Mouse (Mus musculus) heart, embryonic 15.5 days (tissue): ENCODE results near the gene Ibsp. TPM values are rescaled to one million over a fixed set of nuclear protein-coding genes. Genes with fewer than 3 reads are reported as not detected.

ENCODE experiments used
- ATAC-seq: fragments of 200-750 bp; cut with Nextera tagmentation; replicated peaks from 2 replicates; pipeline ENCODE4 v1.8.0; 2017; ENCODE audit warnings: low read depth, moderate TSS enrichment; ENCODE audit not compliant: insufficient number of reproducible peaks, insufficient read depth, low FRiP score
- H3K27ac ChIP-seq: fragments of 300-500 bp; sonication (generic); 2 replicates; pipeline ENCODE4 v1.5.1; 2015; ENCODE audit warnings: mild to moderate bottlenecking, inconsistent platforms
- H3K27me3 ChIP-seq: fragments of 300-500 bp; sonication (generic); 2 replicates; pipeline ENCODE4 v1.6.1; 2015; ENCODE audit warnings: inconsistent platforms
- H3K36me3 ChIP-seq: fragments of 300-500 bp; sonication (generic); 2 replicates; pipeline ENCODE4 v1.6.1; 2015; ENCODE audit warnings: mild to moderate bottlenecking, inconsistent platforms
- H3K4me1 ChIP-seq: fragments of 300-500 bp; sonication (generic); replicated peaks from 2 replicates; pipeline ENCODE4 v1.6.1; 2015; ENCODE audit warnings: inconsistent platforms
- H3K4me2 ChIP-seq: fragments of 300-500 bp; sonication (generic); 2 replicates; pipeline ENCODE4 v1.6.1; 2015; ENCODE audit warnings: inconsistent platforms, mild to moderate bottlenecking, moderate library complexity
- H3K4me3 ChIP-seq: fragments of 300-500 bp; sonication (generic); 2 replicates; pipeline ENCODE4 v1.5.1; 2015; ENCODE audit warnings: mild to moderate bottlenecking, inconsistent platforms
- H3K9ac ChIP-seq: fragments of 300-500 bp; sonication (generic); 2 replicates; pipeline ENCODE4 v1.6.1; 2015; ENCODE audit warnings: mild to moderate bottlenecking, inconsistent platforms
- H3K9me3 ChIP-seq: fragments of 300-500 bp; sonication (generic); replicated peaks from 2 replicates; pipeline ENCODE4 v1.6.1; 2016; ENCODE audit warnings: inconsistent platforms
- WGBS: fragments of 180-500 bp; shearing (Covaris S2); methylation state at CpG from one replicate; pipeline ENCODE4 v1.1.7; 2015; ENCODE audit warnings: mixed read lengths; 5-methylcytosine and 5-hydroxymethylcytosine counted together
- polyA plus RNA-seq: library from polyadenylated mRNA; unstranded; fragments of >200 nt; fragmentation: Nextera tagmentation; extraction: Ambion mirVana; gene quantifications from 2 replicates; pipeline ENCODE4 v1.2.1, GENCODE M21; 2015

Gene Ibsp
- 0.62 and 0.75 TPM in 2 replicates for polyA plus RNA-seq

DNA sequence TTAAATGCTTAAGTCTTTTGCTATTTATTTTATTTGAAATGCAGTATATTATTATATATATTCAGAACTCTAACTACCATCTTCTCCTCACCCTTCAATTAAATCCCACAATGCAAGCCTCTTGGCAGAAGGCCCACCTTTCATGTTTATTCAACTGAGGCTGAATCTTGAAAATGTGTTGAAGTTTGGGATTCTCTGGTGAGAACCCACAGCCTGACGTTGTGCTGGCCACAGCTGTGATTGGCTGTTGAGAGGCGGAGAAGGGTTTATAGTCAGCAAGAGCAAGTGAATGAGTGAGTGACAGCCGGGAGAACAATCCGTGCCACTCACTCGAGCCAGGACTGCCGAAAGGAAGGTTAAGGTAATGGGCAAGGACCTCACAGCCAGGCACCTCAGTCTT, at the start of gene Ibsp:
Gene Ibsp, plus strand, starts transcription at position 178 of the 400 bp plus-strand sequence.
- Histone ChIP-seq H3K4me3 (no peak within 1 kb of the TSS), H3K4me1 (no peaks in the 10 kb centered on the region), H3K9ac (no peak within 1 kb of the TSS), H3K27ac (no peak within 1 kb of the TSS), H3K4me2 (no peak within 1 kb of the TSS), H3K27me3 (no peaks in the 10 kb centered on the region), H3K9me3 (no peaks in the 10 kb centered on the region), H3K36me3 (no peaks in the 10 kb centered on the region)
- 46% methylated on average over 6 of the region's 6 CpGs for WGBS
- ATAC-seq: no peak

DNA sequence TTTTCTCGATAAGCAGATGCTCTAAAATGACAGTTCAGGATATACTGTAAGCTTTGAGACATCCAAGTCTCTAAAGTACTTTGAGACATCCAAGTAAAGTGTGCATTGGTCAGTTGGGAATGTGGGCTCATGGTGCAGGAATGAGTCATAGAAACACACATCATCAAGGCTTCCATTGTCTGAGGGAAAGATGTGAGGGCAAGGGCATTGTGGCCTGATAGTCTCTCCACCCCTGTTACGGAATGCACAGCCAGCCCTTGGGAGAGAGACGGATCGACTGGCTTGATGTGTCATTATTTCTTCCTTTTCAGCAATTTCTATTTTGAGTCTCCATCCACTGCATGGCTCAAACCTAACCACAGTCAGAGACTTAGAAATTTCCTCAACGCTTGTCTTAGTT, 47.2 kb upstream of the Ibsp start:
- Histone ChIP-seq H3K9me3 (no peaks in the 10 kb centered on the region), H3K9ac (no peak overlapping the region), H3K27me3 (no peaks in the 10 kb centered on the region), H3K4me1 (no peaks in the 10 kb centered on the region), H3K36me3 (no peaks in the 10 kb centered on the region), H3K4me2 (no peak overlapping the region), H3K27ac (no peak overlapping the region), H3K4me3 (no peak overlapping the region)
- WGBS: 69% methylated on average over 5 of the region's 5 CpGs
- ATAC-seq: no peak

DNA sequence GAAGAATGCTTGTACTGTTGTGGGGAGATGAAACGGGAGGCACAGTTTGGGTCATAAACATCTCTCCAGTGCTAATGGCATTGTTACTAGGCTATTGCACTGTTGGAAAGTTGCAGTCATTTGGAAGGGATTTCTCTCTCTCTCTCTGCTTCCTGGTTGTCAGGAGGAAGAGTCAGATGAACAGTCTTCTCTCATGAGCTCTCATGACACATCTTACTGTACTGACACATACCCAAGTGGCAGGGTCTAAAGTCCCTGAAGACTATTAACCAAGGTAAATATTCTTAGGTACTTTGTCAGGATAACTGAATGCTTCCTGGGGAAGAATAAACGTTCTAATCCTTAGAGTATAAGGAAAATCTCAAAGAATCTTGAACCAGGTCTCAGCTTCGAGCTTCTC, 42.4 kb upstream of the Ibsp start:
- Histone ChIP-seq H3K9me3 (no peaks in the 10 kb centered on the region), H3K36me3 (no peaks in the 10 kb centered on the region), H3K4me1 (no peaks in the 10 kb centered on the region), H3K4me2 (no peak overlapping the region), H3K27ac (no peak overlapping the region), H3K4me3 (no peak overlapping the region), H3K9ac (no peak overlapping the region), H3K27me3 (no peaks in the 10 kb centered on the region)
- WGBS: 66% methylated on average over 3 of the region's 3 CpGs
- ATAC-seq: no peak

DNA sequence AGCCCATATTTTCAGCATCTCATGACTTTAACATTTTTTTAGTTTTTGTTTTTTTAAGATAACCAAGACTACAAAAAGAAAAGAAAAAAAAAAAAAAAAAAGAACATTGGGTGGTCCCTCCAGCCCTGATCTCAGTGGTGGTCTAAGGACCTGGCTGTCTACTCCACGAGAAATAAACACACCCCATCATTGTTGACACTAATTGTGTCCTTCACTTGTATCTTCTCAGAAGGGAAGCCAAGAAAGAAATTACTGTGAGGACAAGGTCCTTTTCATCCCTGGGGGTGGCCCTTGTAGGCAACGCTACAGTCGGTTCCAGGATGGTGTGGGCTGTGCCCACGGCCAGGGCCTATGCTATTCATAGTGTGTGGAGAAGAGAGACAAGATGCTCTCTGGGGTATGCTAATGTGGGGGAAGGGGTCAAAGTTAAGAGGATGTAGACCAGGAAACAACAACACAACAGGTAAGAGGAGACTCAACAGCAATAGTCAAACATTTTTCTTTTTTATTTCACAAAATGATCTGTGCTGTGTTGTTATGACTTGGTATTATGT, 37.0 kb upstream of the Ibsp start:
- ATAC-seq: no peak
- 78% methylated on average over 4 of the region's 4 CpGs for WGBS
- Histone ChIP-seq H3K9me3 (no peaks in the 10 kb centered on the region), H3K36me3 (no peaks in the 10 kb centered on the region), H3K4me3 (no peak overlapping the region), H3K9ac (no peak overlapping the region), H3K27ac (no peak overlapping the region), H3K4me2 (no peak overlapping the region), H3K4me1 (no peaks in the 10 kb centered on the region), H3K27me3 (no peaks in the 10 kb centered on the region)

DNA sequence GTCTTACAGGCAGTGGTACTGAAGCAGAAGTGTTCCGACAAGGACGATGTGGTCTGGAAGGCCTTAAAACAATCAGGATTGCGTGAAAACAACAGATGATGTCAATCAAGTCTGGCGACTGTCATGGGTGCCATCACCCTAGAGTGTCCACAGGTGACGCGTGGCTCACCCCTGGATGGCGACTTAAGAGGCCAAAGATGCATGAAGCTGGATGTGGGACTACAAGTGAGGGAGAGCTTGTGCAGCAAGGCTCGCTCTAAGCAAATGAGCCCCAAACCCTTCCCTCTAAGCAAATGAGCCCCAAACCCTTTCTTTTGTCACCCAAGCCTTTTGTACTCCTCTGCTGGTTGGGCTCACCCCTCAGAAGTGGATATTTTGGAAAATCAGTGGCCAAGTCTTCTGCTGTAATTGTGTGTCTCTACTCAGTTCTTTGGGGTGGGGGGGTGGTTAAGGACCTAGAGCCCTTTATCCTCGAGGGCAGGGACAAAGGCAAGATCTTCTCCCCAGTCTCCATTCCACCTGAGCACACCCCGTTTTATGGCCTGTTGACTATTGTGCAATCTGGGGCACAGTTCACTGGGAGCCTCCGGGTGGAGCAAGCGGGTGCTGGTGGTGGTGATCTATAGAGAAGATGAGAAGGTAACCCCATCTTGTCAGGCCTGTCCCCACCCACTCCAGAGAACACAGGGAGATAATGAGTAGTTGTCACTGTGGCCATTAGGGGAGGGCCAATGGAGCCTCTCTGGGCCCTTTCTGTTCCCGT, 35.8 kb upstream of the Ibsp start:
- H3K27me3 ChIP-seq: no peaks in the 10 kb centered on the region
- no peak overlapping the region for H3K9ac ChIP-seq
- no peak overlapping the region for H3K4me2 ChIP-seq
- no peak for ATAC-seq
- no peaks in the 10 kb centered on the region for H3K4me1 ChIP-seq
- H3K4me3 ChIP-seq: no peak overlapping the region
- H3K36me3 ChIP-seq: no peaks in the 10 kb centered on the region
- no peak overlapping the region for H3K27ac ChIP-seq
- no peaks in the 10 kb centered on the region for H3K9me3 ChIP-seq
- 87% methylated on average over 13 of the region's 13 CpGs for WGBS

DNA sequence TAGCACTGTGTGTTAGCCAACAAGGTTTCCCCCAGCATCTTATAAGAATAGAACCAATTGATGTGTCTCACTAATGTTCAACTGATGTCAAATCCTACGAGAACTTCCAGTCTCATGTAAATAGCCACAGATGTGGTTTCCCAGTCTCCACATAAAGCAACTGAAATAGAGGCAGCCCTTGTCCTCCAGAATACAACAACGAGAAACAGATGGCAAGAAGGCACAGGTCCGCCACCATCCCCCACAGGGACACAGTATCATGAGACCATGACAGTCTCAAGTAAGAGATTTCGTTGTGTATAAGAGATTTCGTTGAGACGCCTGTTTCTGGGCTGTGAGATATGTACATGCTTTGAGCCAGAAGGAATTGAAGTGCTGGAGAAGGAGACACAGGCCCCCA, 4.8 kb upstream of the Ibsp start:
- 70% methylated on average over 6 of the region's 6 CpGs for WGBS
- H3K36me3 ChIP-seq: no peaks in the 10 kb centered on the region
- no peak for ATAC-seq
- no peaks in the 10 kb centered on the region for H3K27me3 ChIP-seq
- no peak overlapping the region for H3K27ac ChIP-seq
- no peak overlapping the region for H3K4me3 ChIP-seq
- no peaks in the 10 kb centered on the region for H3K9me3 ChIP-seq
- no peak overlapping the region for H3K4me2 ChIP-seq
- H3K9ac ChIP-seq: no peak overlapping the region
- H3K4me1 ChIP-seq: no peaks in the 10 kb centered on the region

DNA sequence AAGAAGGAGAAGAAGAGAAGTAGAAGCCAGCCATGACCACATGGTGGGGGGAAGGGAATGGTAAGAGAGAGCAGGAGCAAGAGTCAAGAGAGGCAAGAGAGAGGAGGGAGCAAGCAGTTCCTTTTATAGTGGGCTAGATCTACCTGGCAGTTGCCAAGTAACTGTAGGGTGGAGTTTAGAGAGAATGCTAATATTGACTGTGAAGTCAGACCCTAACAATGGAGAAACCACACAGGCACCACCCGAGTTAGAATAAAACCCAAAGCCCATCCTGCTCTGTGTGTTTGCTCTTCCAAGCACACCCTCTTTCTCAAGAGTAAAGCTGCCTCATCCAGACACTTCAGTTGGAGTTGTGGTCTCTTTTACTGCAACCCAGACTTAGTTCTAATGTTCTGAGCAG, 15.1 kb downstream of the Ibsp start:
- Histone ChIP-seq H3K27me3 (no peaks in the 10 kb centered on the region), H3K4me3 (no peak overlapping the region), H3K4me1 (no peaks in the 10 kb centered on the region), H3K27ac (no peak overlapping the region), H3K4me2 (no peak overlapping the region), H3K9me3 (no peaks in the 10 kb centered on the region), H3K36me3 (no peaks in the 10 kb centered on the region), H3K9ac (no peak overlapping the region)
- ATAC-seq: no peak
- WGBS: 67% methylated on average over 1 of the region's 1 CpGs

DNA sequence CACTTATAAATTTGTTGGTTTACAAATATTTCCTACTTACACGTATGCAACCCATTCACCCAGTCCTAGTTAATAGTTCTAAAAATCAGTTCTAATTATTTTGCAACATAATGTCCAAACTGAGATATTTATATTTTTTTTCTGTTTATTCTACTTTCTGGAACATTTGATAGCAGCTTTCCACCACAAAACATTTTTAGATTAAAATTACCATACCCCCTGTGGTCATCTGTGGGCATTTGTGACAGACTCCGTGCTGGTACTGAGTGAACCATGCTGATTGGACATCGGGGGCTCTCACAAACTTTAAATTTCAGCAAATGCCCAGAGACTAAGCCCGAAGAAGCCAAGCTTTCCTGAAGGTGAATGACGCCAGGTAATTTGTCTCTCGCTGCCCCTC, 26.1 kb downstream of the Ibsp start, which contains the start of gene Mepe:
Gene Mepe, plus strand, starts transcription at position 301 of the 400 bp plus-strand sequence.
- Histone ChIP-seq H3K9me3 (no peaks in the 10 kb centered on the region), H3K4me2 (no peak within 1 kb of the TSS), H3K27ac (no peak within 1 kb of the TSS), H3K36me3 (no peaks in the 10 kb centered on the region), H3K27me3 (no peaks in the 10 kb centered on the region), H3K9ac (no peak within 1 kb of the TSS), H3K4me1 (no peaks in the 10 kb centered on the region), H3K4me3 (no peak within 1 kb of the TSS)
- no peak for ATAC-seq
- 83% methylated on average over 6 of the region's 6 CpGs for WGBS

DNA sequence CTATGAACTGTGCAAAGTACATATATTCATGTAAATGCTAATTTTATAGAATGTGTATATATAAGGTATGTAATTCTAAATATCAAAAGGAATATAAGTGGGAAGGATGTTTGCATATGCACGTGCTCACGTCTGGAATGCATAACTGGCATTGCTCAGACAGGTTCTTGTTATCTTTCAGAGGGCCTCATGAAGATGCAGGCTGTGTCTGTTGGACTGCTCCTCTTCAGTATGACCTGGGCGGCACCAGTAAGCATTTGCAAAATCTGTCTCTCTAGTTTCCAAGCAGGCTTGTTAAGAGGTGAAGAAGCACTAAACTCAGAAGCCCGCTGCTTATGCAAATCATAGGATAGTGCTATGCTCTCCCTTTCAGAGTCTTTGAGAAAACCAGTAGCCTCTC, 27.9 kb downstream of the Ibsp start:
- Histone ChIP-seq H3K9me3 (no peaks in the 10 kb centered on the region), H3K4me3 (no peak overlapping the region), H3K27ac (no peak overlapping the region), H3K4me1 (no peaks in the 10 kb centered on the region), H3K4me2 (no peak overlapping the region), H3K27me3 (no peaks in the 10 kb centered on the region), H3K9ac (no peak overlapping the region), H3K36me3 (no peaks in the 10 kb centered on the region)
- 57% methylated on average over 4 of the region's 4 CpGs for WGBS
- no peak for ATAC-seq

DNA sequence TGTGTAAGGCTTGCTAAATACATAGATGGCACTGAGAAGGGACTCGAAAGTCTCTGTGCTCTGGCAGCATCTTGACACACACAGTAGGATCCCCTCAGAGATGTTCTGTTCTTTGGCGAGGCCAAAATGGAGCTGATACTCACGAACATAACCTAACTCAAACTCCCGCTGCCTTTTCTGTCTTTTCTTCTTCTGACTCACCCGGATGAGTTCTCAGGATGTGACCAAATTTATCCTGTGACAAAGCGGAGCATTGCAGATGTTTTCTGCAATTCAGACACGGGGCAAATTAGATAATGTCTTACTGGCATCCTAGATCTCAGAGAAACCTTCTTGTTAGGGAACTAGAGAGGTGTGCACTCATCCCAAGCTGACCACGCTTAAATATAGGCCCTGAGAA, 28.4 kb downstream of the Ibsp start:
- Histone ChIP-seq H3K4me2 (no peak overlapping the region), H3K27ac (no peak overlapping the region), H3K4me1 (no peaks in the 10 kb centered on the region), H3K36me3 (no peaks in the 10 kb centered on the region), H3K27me3 (no peaks in the 10 kb centered on the region), H3K9me3 (no peaks in the 10 kb centered on the region), H3K4me3 (no peak overlapping the region), H3K9ac (no peak overlapping the region)
- WGBS: 76% methylated on average over 8 of the region's 8 CpGs
- no peak for ATAC-seq

DNA sequence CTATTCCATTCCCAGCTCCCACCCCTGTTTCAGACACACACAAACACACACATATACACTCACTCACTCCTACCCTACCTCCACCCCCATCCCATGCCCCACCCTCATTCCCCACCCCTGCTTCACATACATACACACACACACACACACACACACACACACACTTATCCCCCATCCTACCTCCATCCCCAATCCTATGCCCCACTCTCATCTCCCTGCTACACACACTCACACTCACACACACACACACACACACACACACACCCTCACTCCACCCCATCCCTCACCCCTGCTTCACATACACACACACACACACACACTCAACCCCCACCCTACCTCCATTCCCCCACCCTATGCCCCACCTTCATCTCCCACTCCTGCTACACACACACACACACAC, 28.9 kb downstream of the Ibsp start:
- Histone ChIP-seq H3K9me3 (no peaks in the 10 kb centered on the region), H3K4me3 (no peak overlapping the region), H3K36me3 (no peaks in the 10 kb centered on the region), H3K4me2 (no peak overlapping the region), H3K4me1 (no peaks in the 10 kb centered on the region; the same call in 1 of the 2 replicates), H3K9ac (no peak overlapping the region), H3K27me3 (no peaks in the 10 kb centered on the region), H3K27ac (no peak overlapping the region)
- no peak for ATAC-seq

DNA sequence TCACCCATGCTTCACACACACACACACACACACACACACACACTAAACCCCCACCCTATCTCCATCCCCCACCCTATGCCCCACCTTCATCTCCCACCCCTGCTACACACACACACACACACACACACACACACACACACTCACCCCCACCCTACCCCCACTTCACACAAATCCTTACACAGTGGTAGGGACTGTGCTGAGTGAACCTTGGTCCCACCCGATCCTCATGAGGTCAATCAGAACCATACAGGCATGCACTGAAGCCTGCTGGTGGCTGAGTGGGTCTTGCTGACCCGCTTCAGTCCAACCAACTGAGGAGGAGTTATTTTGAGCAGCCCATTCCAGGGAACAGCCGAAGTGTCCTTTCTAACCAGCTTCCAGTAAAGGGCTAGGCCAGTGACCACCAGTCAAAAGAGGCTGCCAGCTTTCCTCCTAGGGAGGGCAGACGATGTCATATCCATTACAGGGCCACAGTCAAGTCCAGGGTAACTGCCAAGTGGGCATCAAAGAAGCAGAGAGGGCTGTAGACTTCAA, 29.4 kb downstream of the Ibsp start:
- Histone ChIP-seq H3K27me3 (no peaks in the 10 kb centered on the region), H3K4me3 (no peak overlapping the region), H3K9me3 (no peaks in the 10 kb centered on the region), H3K36me3 (no peaks in the 10 kb centered on the region), H3K4me1 (peaks cover 4% of the 10 kb centered on the region), H3K4me2 (no peak overlapping the region), H3K9ac (no peak overlapping the region), H3K27ac (no peak overlapping the region)
- 67% methylated on average over 4 of the region's 4 CpGs for WGBS
- ATAC-seq: no peak
